Mouse (Mus musculus) cerebellum, adult 11-12 months (tissue): ENCODE measurements at regions not wholly inside any gene's neighbourhood (a gene's known extent, or its start where the extent isn't known, plus 50 kb on each side); places are given as distances from the start of the nearest gene placed in this dataset.

Experiments
- DNase-seq: peaks from one replicate; pipeline ENCODE4 v3.0.0; 2022

DNA sequence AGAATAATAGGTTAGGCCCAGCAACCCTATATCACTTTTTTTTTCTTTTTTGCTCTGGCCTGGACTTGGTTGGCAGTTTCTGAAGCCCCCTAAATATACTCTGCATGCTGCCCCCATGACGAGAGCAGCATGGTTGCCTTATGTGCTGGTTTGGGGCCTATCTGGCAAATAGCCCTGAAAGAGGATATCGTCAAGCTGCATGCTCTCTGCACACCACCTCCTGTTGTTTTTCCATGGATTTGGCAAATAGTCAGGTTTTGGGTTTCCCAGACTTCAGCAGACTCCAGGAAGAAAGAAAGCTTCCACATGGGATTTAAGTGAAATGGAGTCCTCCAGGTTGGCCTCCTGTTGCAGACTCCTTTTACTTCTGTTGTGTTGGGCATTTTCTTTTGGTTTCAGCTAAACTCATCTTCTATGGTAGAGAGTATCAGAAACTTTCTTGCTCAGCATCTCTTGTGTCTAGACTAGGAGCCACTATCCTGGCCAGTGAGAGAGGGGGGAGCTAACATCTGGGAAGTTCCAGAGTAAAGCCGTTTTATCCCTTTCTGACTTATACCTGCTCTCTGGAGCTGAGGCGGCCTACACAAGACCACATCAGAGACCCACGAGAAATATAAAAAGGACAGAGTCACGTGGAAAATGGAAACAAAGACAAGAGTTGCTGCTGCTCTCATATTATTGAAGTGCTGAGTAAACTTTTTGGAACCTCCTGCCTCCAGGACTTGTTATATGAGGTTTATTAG is 140.4 kb upstream of the Egfl6 start:
- DNase-seq: no peak

DNA sequence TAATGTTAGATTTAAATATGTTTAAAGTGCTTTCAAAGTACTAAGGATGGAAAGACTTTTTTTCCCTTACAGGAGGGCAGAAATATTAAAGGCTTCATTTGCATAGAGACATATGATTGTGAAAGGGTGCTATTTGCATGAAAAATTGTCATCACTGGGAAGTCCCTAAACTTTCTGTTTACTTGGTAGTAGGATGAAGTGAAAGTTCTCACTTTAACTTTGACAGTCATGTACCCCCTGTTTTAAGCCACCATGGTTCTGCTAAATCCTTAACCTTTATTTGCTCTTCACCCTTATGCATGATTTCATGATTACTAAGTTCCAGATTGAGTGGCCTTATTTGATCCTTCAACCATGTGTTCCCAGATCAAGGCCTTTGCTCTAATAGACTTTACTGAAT is 132.6 kb upstream of the Egfl6 start:
- no peak for DNase-seq

GRCm38 (mm10) chrX:166709306-166709705 is 123.8 kb upstream of the Egfl6 start:
- DNase-seq: no peak

GRCm38 (mm10) chrX:166708106-166708505 is 122.6 kb upstream of the Egfl6 start:
- DNase-seq: no peak

GRCm38 (mm10) chrX:166707029-166707428 is 121.5 kb upstream of the Egfl6 start:
- no peak for DNase-seq

DNA sequence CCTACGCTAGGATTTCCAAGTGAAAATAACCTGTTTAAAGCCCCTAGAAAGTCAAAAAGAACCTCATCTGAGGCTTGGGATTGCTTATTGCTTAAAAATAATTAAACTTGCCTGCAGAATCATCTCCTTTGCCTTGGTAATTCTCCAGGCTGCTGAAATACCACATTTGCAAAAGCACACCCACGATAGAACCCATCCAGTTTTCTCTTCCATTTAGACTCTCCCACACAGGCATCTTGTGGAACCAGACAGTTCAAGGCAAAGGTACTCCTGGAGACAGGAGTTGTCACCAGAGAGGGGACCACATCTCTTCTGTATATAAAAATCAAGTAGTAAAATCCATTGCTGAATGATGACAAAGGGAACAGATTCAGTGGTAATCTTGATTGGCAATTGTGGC is 118.8 kb upstream of the Egfl6 start:
- no peak for DNase-seq

- no peak for DNase-seq
Observed at GRCm38 (mm10) chrX:166694219-166694618, 108.7 kb upstream of the Egfl6 start.

- DNase-seq: no peak
Observed at GRCm38 (mm10) chrX:166688779-166689178, 103.3 kb upstream of the Egfl6 start.

DNA sequence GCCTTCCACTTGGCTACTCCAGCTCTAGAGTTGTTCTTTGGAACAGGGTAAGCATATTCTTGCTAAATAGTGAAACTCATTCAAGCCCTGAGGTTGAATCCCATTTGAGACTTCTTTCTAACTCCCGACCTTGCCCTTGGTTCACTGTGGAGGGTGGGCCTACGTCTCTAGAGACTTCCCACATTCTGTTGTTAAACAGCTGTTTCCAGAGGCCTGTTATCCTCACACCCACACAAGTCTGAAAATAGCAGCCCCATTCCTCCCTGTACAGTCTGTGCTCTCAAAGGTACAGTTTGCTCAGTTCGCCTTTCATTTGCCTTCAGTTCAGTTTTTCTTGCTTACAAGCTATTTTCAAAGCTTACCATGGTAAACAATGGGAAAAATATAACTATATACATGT is 87.9 kb upstream of the Egfl6 start:
- no peak for DNase-seq

GRCm38 (mm10) chrX:166672617-166673016 is 87.1 kb upstream of the Egfl6 start:
- DNase-seq: no peak

DNA sequence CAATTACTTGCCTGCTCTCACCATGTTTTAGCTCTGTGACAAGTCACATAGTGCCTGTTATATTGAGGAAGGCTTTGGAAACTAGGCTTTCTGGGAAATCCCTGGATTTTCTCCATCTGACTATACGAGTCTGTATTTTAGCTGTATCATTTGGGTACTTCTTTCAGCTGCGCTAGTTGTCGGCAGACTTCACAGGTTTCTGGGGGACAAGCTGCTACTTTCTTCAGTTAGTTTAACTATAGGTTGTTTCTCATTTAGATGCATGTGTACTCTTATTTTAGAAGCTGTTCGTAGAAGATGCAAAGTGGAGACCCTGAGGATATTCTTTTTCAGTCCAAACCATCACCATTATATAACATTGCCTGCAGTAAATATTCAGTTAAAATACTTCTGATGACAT is 86.3 kb upstream of the Egfl6 start:
- DNase-seq: no peak

DNA sequence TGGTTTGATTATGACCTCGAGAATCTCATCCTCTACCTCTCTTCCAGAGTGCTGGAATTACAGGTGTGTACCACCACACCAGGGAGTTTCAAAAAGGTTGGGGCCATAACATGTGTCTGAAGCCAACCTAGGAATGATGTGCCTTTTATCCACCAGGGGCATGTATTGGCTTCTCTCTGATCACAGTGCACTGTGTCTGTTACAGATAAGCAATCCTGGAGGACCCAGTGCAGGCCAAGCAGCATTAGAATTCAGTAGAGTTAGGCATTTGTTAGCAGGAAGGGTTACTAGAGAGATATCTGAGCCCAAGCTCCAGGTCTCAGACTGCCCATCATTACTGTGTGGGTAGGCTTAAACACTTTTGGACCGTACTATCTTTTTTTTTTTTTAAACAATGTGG is 80.8 kb upstream of the Egfl6 start:
- DNase-seq: no peak

DNA sequence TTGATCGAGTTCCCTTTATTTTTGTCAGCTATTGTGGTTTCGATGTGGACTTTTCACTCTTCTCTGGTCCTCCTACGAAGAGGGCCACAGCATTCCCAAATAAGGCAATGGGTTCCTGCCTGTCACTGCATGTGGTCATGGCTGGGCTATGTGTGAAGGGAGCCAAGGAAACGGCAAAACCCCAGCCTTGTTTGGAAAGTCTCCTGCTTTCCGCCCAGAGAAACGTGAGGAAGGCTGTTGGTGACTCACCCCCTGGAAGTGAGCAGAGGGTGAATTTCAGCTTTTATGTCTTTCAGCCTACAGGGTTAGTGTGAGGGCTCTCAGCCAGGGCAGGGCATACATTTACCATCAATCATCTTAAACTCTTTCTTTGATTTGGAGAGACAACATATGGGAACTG is 76.3 kb upstream of the Egfl6 start:
- peak; percentile 5 for DNase-seq

- DNase-seq: peak; percentile 39
Observed at GRCm38 (mm10) chrX:166661043-166661718, 75.7 kb upstream of the Egfl6 start.

DNA sequence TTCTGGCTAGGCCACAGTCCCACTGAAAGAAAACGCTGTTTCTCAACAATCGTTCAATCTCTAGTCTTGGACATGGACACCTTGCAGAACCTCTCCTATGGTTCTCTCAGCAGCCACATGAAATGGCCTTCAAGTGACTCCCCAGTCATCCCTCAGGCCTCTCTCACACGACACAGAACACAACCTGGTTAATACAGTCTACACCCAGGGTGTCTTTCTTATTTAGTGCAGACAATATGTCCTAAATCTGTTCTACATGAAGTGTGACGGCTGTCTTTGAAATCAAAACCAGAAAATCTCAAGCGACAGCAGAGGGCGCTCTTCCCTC is 75.2 kb upstream of the Egfl6 start:
- DNase-seq: no peak

- DNase-seq: peak; percentile 4
Observed at GRCm38 (mm10) chrX:166652400-166652799, 66.9 kb upstream of the Egfl6 start.

- DNase-seq: no peak
Observed at GRCm38 (mm10) chrX:166645713-166646112, 60.2 kb upstream of the Egfl6 start.

DNA sequence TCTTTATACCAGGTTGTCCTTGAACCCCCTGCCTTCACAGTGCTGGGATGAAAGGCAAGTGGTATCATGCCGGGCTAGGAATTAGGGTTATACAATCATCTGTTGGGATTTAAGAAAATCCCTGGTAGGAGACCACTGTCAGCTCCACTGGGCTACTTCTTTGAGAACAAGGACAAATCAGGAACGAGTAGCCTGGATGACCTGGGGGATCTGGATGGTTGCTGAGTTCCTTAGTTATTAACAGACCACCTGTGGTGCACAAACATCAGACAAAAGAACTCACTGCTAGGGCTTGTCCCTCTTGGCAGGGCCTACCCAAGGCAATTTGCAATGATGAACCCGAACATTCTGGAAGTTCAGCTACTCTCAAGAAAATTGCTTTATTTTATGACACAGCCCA is 55.7 kb upstream of the Egfl6 start:
- no peak for DNase-seq

DNA sequence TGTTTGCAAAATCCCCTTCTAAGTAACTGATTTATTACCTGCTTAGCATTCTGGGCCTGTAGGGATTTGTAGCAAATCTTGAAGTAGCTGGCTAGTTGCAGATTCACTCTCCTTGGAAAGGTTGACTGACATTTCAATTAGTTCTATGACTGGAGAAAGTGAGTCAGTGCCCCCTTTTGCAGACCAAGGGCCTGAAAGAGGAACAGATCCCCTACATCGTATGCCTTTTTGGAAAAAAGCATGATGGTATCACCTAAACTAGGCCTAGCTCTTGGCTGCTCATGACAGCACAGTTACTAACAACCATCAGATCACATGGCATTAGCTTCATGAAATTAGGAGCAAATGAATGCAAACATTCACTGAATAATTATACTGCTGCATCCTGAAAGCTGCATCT is 54.7 kb upstream of the Egfl6 start:
- DNase-seq: no peak
